Mouse (Mus musculus): Measurements from ENCODE around the gene Rps2. TPM values are rescaled to one million over a fixed set of nuclear protein-coding genes. Genes with fewer than 3 reads are reported as not detected.
"Not testable (repeated sequence)": the region's sequence is repeated elsewhere in the genome, so short reads cannot be mapped to it uniquely, and the experiment has no call there.

The Rps2 gene
- polyA plus RNA-seq, 1 experiment, result 619 TPM

GRCm38 (mm10) chr17:24719494-24720222 is 1.7 kb downstream of the Rps2 start:
- peak overlapping the region; percentile 97 for H3K4me3 ChIP-seq (ENCODE audit: insufficient read depth, low read depth, low read length)
- 0 out of 2 replicates have a peak, but pooled peaks cover 2% of the 10 kb centered on the region for H3K4me1 ChIP-seq (ENCODE audit: control insufficient read depth, insufficient read depth, insufficient read length, low read length)
- peak overlapping the region; percentile 78 for H3K27ac ChIP-seq (replicated peaks; ENCODE audit: low read depth, low read length)

- peak overlapping the region; percentile 30; the same call in 1 of the 2 replicates for H3K27ac ChIP-seq (replicated peaks; ENCODE audit: low read depth, low read length)
- not testable (repeated sequence) for H3K4me1 ChIP-seq (ENCODE audit: control insufficient read depth, insufficient read depth, insufficient read length, low read length)
Observed at GRCm38 (mm10) chr17:24720616-24721015, 2.7 kb downstream of the Rps2 start.

DNA sequence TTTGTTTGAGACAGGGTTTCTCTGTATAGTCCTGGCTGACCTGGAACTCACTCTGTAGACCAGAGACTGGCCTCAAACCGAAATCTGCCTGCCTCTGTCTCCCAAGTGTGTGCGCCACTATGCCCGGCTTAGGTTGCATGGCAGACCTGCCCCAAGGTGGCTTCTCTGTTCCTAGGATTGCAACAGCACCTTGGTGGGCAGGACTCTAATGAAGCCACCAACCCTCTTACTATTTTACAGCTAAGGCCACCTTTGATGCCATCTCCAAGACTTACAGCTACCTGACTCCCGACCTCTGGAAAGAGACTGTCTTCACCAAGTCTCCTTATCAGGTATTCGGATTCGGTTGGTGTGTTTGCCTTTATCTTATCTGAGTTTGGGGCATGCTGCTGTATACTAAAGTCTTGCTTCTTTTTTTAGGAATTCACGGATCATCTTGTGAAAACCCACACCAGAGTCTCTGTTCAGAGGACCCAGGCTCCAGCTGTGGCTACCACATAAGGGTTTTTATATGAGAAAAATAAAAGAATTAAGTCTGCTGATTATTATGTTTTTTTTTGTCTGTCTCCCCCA is 3.6 kb downstream of the Rps2 start:
- H3K27ac ChIP-seq (replicated peaks; ENCODE audit: low read depth, low read length); H3K4me1 ChIP-seq (ENCODE audit: control insufficient read depth, insufficient read depth, insufficient read length, low read length): not testable (repeated sequence)
- peak overlapping the region; percentile 17 for H3K4me3 ChIP-seq (ENCODE audit: insufficient read depth, low read depth, low read length)

More at GRCm38 (mm10) chr17:24720616-24721015, 2.7 kb downstream of the Rps2 start:
- H3K4me3 ChIP-seq (ENCODE audit: insufficient read depth, low read depth, low read length), result peak overlapping the region; percentile 65

DNA sequence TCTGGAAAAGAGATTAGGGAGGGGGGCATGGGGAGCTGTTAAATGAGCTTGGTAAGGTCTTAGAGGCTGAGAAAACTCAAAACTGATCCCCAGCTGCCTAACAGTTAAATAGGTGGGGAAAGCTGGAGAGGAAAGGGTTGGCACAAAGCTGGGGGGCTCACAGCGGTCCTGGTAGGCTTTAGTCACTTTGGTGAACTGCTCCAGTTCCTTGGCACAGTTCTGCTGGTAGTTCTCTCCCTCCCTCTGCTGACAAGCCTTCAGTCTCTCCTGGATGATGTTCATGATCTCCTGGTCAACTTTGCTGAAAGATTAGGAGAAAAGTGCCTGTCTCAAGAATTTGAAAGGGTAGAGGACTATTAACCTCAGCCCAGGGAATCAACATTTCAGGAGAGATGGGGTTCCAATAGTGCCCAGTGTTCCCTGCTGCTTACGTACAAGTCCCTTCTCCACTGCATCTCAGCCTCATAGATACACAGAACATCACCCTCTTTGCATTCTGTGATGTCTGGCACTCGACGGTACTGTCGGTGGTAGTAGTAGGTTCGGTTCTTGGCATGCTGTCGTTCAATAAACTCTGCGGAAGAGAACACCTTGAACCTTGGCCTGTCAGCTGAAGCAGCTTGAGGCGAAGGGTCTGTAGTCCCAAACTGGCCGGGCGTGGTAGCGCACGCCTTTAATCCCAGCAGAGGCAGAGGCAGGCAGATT is 4.5 kb downstream of the Rps2 start:
- H3K4me3 ChIP-seq (ENCODE audit: insufficient read depth, low read depth, low read length), result peak overlapping the region; percentile 19
- 0 out of 2 replicates have a peak, but pooled peaks cover 2% of the 10 kb centered on the region for H3K4me1 ChIP-seq (ENCODE audit: control insufficient read depth, insufficient read depth, insufficient read length, low read length)
- H3K27ac ChIP-seq (replicated peaks; ENCODE audit: low read depth, low read length), result no peak overlapping the region

- peak overlapping the region; percentile 87 for H3K4me3 ChIP-seq (ENCODE audit: insufficient read depth, low read depth, low read length)
- H3K27ac ChIP-seq (replicated peaks; ENCODE audit: low read depth, low read length), result peak overlapping the region; percentile 96
- 0 out of 2 replicates have a peak, but pooled peaks cover 2% of the 10 kb centered on the region for H3K4me1 ChIP-seq (ENCODE audit: control insufficient read depth, insufficient read depth, insufficient read length, low read length)
Observed at GRCm38 (mm10) chr17:24723122-24723880, 5.4 kb downstream of the Rps2 start.

DNA sequence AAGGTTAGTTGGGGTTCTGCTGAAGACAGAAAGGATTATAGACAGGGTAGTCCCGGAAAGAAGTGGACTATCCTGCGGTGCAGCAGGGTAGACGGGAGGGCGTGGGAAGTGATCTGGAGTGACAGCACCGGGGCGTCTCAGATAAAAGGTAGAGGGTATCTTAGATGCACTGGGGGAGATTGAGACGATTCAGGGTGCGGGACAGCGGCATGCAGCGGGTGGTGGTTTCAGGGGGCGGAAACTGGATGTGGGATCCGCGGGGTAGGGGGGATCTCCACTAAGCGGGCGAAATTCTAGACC is 5.9 kb downstream of the Rps2 start:
- Histone ChIP-seq H3K27ac (replicated peaks; ENCODE audit: low read depth, low read length) (peak overlapping the region; percentile 96), H3K4me1 (ENCODE audit: control insufficient read depth, insufficient read depth, insufficient read length, low read length) (no peaks in the 10 kb centered on the region)

GRCm38 (mm10) chr17:24724184-24724583 is 6.3 kb downstream of the Rps2 start, which contains the start of gene Ndufb10:
Gene Ndufb10 (minus strand): TSS chr17:24724478.
- Histone ChIP-seq H3K4me3 (ENCODE audit: insufficient read depth, low read depth, low read length) (peak within 1 kb of the TSS; percentile 87), H3K27ac (replicated peaks; ENCODE audit: low read depth, low read length) (peak within 1 kb of the TSS; percentile 96)

More for the DNA sequence above, 5.9 kb downstream of the Rps2 start:
- peak overlapping the region; percentile 87 for H3K4me3 ChIP-seq (ENCODE audit: insufficient read depth, low read depth, low read length)

DNA sequence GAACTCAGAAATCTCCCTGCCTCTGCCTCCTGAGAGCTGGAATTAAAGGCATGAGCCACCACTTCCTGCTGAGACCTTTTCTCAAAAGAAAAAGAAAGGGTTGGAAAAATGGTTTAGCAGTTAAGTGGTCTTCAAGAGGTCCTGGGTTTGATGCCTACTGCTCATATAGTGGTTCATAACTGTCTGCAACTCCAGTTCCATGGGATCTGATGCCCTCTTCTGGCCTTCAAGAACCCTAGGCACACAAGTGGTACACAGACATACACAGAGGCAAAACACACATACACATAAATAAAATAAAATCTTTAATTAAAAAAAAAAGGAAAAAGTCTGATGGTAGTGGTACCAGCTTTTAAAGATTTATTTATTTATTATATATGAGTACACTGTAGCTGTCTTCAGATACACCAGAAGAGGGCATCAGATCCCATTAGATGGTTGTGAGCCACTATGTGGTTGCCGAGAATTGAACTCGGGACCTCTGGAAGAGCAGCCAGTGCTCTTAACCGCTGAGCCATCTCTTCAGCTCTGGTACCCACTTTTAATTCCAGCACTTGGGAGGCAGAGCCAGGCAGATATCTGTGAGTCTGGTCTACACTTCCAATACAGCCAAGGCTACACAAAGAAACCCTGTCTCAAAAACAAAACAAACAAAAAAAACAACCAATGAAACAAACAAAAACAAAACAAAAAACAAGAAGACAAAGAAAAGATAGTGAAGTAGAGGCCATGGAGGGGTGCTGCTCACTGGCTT is 7.9 kb downstream of the Rps2 start:
- H3K4me3 ChIP-seq (ENCODE audit: insufficient read depth, low read depth, low read length), result no peak overlapping the region
- no peaks in the 10 kb centered on the region for H3K4me1 ChIP-seq (ENCODE audit: control insufficient read depth, insufficient read depth, insufficient read length, low read length)
- no peak overlapping the region for H3K27ac ChIP-seq (replicated peaks; ENCODE audit: low read depth, low read length)

More at GRCm38 (mm10) chr17:24724184-24724583, 6.3 kb downstream of the Rps2 start, which contains the start of gene Ndufb10:
- no peaks in the 10 kb centered on the region for H3K4me1 ChIP-seq (ENCODE audit: control insufficient read depth, insufficient read depth, insufficient read length, low read length)

- Histone ChIP-seq H3K27ac (replicated peaks; ENCODE audit: low read depth, low read length) (no peak within 1 kb of the TSS), H3K4me1 (ENCODE audit: control insufficient read depth, insufficient read depth, insufficient read length, low read length) (no peaks in the 10 kb centered on the region), H3K4me3 (ENCODE audit: insufficient read depth, low read depth, low read length) (peak within 1 kb of the TSS; percentile 1; the same call in 1 of the 2 replicates)
Observed at GRCm38 (mm10) chr17:24727618-24728017, 9.7 kb downstream of the Rps2 start, which contains the start of gene Rpl3l. Gene Rpl3l (plus strand): TSS chr17:24727820.

GRCm38 (mm10) chr17:24728184-24728583 is 10.3 kb downstream of the Rps2 start:
- Histone ChIP-seq H3K27ac (replicated peaks; ENCODE audit: low read depth, low read length) (no peak overlapping the region), H3K4me1 (ENCODE audit: control insufficient read depth, insufficient read depth, insufficient read length, low read length) (no peaks in the 10 kb centered on the region), H3K4me3 (ENCODE audit: insufficient read depth, low read depth, low read length) (peak overlapping the region; percentile 1; the same call in 1 of the 2 replicates)

- Histone ChIP-seq H3K4me3 (ENCODE audit: insufficient read depth, low read depth, low read length) (no peak overlapping the region), H3K4me1 (ENCODE audit: control insufficient read depth, insufficient read depth, insufficient read length, low read length) (no peaks in the 10 kb centered on the region), H3K27ac (replicated peaks; ENCODE audit: low read depth, low read length) (no peak overlapping the region)
Observed at GRCm38 (mm10) chr17:24729067-24729466, 11.2 kb downstream of the Rps2 start.

DNA sequence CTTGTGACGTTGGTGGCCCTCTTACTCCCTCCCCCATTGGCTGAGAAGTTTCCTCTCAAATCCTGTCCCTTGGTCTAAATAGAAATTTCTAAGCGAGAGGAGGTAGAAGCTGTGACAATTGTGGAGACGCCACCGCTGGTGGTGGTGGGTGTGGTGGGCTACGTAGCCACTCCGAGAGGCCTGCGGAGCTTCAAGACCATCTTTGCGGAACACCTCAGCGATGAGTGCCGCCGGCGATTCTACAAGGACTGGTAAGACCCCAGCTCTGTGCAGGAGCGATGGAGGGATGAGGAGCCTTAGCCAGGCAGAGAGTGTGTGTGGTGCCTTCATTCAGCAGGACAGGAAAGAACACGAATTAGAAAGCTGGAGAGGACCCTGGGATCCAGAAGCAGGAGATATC is 12.9 kb downstream of the Rps2 start:
- H3K4me1 ChIP-seq (ENCODE audit: control insufficient read depth, insufficient read depth, insufficient read length, low read length), result no peaks in the 10 kb centered on the region
- no peak overlapping the region for H3K27ac ChIP-seq (replicated peaks; ENCODE audit: low read depth, low read length)
- no peak overlapping the region for H3K4me3 ChIP-seq (ENCODE audit: insufficient read depth, low read depth, low read length)

GRCm38 (mm10) chr17:24732233-24732935 is 14.5 kb downstream of the Rps2 start:
- H3K4me3 ChIP-seq (ENCODE audit: insufficient read depth, low read depth, low read length), result no peak overlapping the region
- peaks cover 4% of the 10 kb centered on the region for H3K4me1 ChIP-seq (ENCODE audit: control insufficient read depth, insufficient read depth, insufficient read length, low read length)
- no peak overlapping the region for H3K27ac ChIP-seq (replicated peaks; ENCODE audit: low read depth, low read length)
